Mouse (Mus musculus): ENCODE data around the gene Gkap1. TPM values are rescaled to one million over a fixed set of nuclear protein-coding genes. Genes with fewer than 3 reads are reported as not detected.
A peak's percentile ranks its signal among the peaks of the same experiment; 100 is the strongest.

Gene Gkap1
- total RNA-seq, 2 experiments from 2014 or later: 27.5 to 31.9 TPM

- TF ChIP-seq CTCF (IDR thresholded peaks at IDR 0.05): no peak
- intact Hi-C loops (cut with DNase I): no loop called here
- no peak overlapping the region for H3K4me3 ChIP-seq
- H3K27ac ChIP-seq: no peak overlapping the region
- no peak for DNase-seq
Measured at GRCm38 (mm10) chr13:58248957-58249356, 26.5 kb downstream of the Gkap1 start.

- Histone ChIP-seq H3K4me3 (no peak overlapping the region), H3K27ac (no peak overlapping the region)
- intact Hi-C loops (cut with DNase I): no loop called here
- no peak for TF ChIP-seq CTCF (IDR thresholded peaks at IDR 0.05)
- no peak for DNase-seq
Measured at GRCm38 (mm10) chr13:58236536-58236935, 39.0 kb downstream of the Gkap1 start.

DNA sequence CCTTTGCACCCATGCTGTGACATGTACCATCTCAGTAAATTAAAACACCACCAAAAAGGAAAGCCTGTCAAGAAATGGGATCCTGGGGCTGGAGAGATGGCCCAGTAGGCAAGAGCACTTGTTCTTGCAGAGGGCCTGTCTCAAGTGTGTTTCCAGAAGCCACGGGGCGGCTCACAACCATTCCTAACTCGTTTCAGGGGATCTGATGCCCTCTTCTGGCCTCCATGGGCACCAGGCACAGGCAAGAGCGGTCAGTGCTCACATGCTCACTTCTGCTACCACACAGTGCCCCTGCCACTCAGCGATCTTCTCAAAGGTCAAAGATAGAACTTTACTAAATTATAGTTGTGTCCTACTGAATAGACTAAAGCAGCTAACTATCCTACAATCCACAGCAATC lies 42.9 kb downstream of the Gkap1 start:
- peak; percentile 84 for TF ChIP-seq CTCF (IDR thresholded peaks at IDR 0.05)
- DNase-seq: peak; percentile 60
- intact Hi-C loops (cut with DNase I): loop anchor here (1.0 to 5.0 kb wide), 3 partner anchors 44 to 220 kb away; no protein-coding TSS in a partner anchor
- H3K27ac ChIP-seq: no peak overlapping the region
- H3K4me3 ChIP-seq: no peak overlapping the region

DNA sequence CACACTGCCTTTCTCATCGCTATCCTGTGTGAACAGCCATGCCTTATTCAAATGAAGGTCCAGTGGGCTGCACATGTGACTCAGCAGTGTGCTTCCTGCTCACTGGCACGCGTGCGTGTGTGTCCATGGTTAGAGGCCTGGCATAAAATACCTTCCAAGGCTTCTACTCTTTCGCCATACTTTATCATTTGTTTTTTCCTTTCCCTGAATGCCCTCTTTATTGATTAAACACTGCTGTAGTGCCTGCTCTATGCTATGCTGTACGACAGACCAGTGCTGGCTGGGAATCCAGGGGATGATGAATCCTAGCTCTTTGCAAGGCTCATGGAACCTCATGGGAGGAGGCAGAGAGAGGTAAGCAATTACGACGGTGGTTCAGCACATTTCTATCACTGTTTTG lies 43.4 kb downstream of the Gkap1 start:
- no peak for DNase-seq
- intact Hi-C loops (cut with DNase I): loop anchor here (1.0 to 5.0 kb wide), 3 partner anchors 44 to 220 kb away; no protein-coding TSS in a partner anchor
- no peak for TF ChIP-seq CTCF (IDR thresholded peaks at IDR 0.05)
- no peak overlapping the region for H3K4me3 ChIP-seq
- H3K27ac ChIP-seq: no peak overlapping the region

DNA sequence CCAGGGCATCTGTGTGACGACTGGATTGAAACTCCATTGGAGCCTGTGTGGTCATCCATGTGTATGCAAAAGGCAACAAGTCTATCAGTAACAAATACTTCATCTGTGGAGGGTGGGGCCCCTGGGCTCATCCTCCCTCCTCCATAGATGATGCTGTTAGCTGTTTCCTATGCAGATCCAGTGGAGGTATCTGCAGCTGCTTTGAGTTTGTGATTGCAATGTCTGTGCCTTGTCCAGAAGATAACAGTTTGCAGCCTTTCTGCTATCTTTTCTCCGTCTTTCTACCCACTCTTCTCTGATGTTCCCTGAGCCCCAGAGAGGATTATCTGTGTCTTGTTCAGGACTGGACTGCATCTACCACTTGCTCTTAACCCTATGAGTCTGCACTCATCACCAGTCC lies 46.9 kb downstream of the Gkap1 start:
- Histone ChIP-seq H3K27ac (no peak overlapping the region), H3K4me3 (no peak overlapping the region)
- DNase-seq: no peak
- intact Hi-C loops (cut with DNase I): no loop called here
- no peak for TF ChIP-seq CTCF (IDR thresholded peaks at IDR 0.05)

DNA sequence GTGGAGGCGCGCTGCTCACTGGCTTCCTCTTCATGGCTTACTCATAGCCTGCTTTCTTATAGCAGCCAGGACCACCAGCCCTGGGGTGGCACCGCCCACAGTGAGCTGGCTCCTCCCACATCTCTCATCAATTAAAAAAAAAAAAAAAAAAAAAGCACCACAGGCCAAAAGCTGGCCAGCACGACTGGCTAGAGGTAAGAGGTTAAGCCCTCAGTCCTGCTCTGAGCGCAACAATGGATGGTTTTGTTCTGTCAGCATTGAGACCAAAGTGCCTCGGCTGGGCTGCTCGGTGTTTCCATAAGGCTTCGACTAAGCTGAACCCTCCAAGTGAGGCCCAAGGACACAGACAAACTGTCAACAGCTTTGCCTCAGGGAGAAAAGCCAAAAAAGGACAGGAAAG lies 49.8 kb downstream of the Gkap1 start:
- no peak overlapping the region for H3K4me3 ChIP-seq
- TF ChIP-seq CTCF (IDR thresholded peaks at IDR 0.05): no peak
- intact Hi-C loops (cut with DNase I): no loop called here
- H3K27ac ChIP-seq: no peak overlapping the region
- DNase-seq: no peak

DNA sequence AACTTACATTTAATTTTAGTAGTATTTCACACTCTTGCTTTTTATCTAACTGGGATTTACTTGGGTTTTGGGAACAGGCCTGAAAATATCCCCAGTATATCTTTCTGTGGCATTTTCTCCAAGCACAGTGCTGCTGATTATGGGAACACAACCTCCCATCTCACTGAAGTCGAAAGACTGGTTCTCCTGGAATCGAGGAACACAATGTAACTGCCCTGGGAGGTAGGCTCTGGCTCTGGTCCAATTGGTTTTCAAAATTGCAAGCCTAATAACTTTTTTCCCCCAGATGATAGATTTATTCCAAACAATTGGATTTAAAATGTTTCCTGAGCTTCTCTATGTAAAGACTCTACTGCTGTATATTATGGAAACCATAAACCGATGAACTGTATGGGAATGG lies 55.3 kb downstream of the Gkap1 start:
- H3K27ac ChIP-seq: no peak overlapping the region
- H3K4me3 ChIP-seq: no peak overlapping the region
- DNase-seq: no peak
- no peak for TF ChIP-seq CTCF (IDR thresholded peaks at IDR 0.05)
- intact Hi-C loops (cut with DNase I): no loop called here

DNA sequence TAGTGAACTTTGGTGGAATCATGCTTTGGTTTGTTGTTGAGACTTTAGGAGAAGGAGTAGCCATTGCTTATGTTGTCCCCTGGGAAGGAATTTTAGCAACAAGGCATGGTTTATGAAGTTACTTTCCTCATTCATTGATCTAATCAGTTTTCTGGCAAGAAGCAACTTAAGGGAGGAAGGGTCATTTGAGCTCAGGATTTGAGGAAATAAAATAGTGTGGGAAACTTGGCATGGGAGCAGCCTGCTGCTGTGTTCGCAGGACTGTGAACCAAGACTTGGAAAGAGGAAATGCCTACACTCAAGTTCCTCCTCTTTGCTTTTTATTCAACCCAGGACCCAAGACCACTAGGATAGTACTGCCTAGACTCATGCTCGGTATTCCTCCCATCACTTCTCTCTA lies 58.0 kb downstream of the Gkap1 start:
- no peak for DNase-seq
- Histone ChIP-seq H3K27ac (no peak overlapping the region), H3K4me3 (no peak overlapping the region)
- intact Hi-C loops (cut with DNase I): no loop called here
- TF ChIP-seq CTCF (IDR thresholded peaks at IDR 0.05): no peak

DNA sequence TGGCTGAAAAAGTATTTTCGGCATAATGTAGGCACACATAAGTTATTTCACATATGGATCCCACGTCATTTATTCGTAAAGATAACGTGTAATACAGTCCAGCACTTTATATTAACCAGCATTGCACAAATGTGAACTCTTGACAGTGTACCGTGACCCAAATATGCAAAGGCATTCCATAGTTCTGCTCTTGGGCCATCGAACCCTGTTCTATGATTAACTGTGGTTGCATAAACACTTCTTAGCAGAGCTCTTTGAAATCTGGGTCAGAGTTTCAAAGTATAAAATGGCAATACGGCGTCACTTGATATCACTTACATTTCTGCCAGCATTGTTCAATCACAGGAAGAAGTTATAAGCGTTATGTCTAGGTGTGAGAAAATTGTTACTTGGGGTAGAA lies 59.1 kb downstream of the Gkap1 start:
- peak overlapping the region; percentile 92 for H3K4me3 ChIP-seq
- intact Hi-C loops (cut with DNase I): no loop called here
- no peak for TF ChIP-seq CTCF (IDR thresholded peaks at IDR 0.05)
- DNase-seq: no peak
- peak overlapping the region; percentile 98 for H3K27ac ChIP-seq

GRCm38 (mm10) chr13:58215592-58216341 lies 59.7 kb downstream of the Gkap1 start, which contains the start of gene Ubqln1:
TSS of gene Ubqln1 (minus strand) at chr13:58215653.
- Histone ChIP-seq H3K27ac (peak within 1 kb of the TSS; percentile 98), H3K4me3 (peak within 1 kb of the TSS; percentile 92)
- peak; percentile 94 for DNase-seq
- intact Hi-C loops (cut with DNase I): no loop called here
- peak; percentile 33 for TF ChIP-seq CTCF (IDR thresholded peaks at IDR 0.05)

DNA sequence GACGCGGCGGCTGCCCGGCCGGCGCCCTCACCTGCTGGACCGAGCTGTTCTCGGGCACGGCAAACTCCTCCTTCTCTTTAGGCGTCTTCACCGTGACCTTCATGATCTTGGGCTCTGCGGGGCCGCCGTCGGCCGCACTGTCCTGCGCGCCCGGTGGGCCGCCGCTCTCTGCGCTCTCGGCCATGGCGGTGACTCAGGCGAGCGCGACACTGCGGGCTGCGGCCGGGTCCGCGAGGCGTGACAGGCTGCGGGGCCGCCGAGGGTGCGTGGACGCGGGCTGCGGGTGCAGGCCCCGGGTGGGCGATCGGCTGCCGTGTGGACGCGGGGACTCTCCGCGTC lies 60.3 kb downstream of the Gkap1 start:
- intact Hi-C loops (cut with DNase I): no loop called here
- no peak for TF ChIP-seq CTCF (IDR thresholded peaks at IDR 0.05)
- peak overlapping the region; percentile 92 for H3K4me3 ChIP-seq
- H3K27ac ChIP-seq: peak overlapping the region; percentile 98
- no peak for DNase-seq

- DNase-seq: no peak
- intact Hi-C loops (cut with DNase I): no loop called here
- Histone ChIP-seq H3K4me3 (peak overlapping the region; percentile 92), H3K27ac (peak overlapping the region; percentile 98)
- TF ChIP-seq CTCF (IDR thresholded peaks at IDR 0.05): no peak
Measured at GRCm38 (mm10) chr13:58214346-58215252, 60.9 kb downstream of the Gkap1 start.

DNA sequence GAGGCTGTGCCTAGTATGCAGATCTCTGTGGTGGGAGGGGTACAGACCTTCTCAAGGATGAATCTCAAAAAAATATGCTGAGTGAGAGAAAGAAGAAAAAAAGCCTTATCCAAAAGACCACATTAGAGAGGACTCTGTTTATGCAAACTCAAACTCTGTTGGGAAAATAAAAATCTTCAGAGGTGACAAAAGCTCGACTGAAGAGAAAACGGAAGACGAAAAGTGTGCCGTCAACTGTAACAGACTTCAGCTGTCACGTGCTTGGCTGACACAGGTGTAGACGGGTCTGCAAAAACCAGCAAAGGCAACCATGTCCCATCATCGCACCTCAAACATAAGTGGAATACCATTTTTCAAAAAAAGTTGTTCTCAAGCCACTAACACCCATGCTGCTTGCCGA lies 61.7 kb downstream of the Gkap1 start:
- peak overlapping the region; percentile 20; the same call in 1 of the 2 replicates for H3K27ac ChIP-seq
- peak overlapping the region; percentile 92 for H3K4me3 ChIP-seq
- no peak for DNase-seq
- TF ChIP-seq CTCF (IDR thresholded peaks at IDR 0.05): no peak
- intact Hi-C loops (cut with DNase I): no loop called here
